Mouse (Mus musculus) neural tube, embryonic 12.5 days (tissue): Measurements from ENCODE around the gene Atat1. TPM values are rescaled to one million over a fixed set of nuclear protein-coding genes. Genes with fewer than 3 reads are reported as not detected.

Experiments used
- ATAC-seq: fragments of 200-750 bp; cut with Nextera tagmentation; 2 replicates; pipeline ENCODE4 v1.8.0; 2017; ENCODE audit warnings: low read depth, mild to moderate bottlenecking, moderate TSS enrichment, moderate library complexity; ENCODE audit not compliant: low FRiP score
- H3K27ac ChIP-seq: fragments of 300-500 bp; sonication (generic); 2 replicates; pipeline ENCODE4 v1.5.1; 2016
- H3K27me3 ChIP-seq: fragments of 300-500 bp; sonication (generic); replicated peaks from 2 replicates; pipeline ENCODE4 v1.6.1; 2016; ENCODE audit warnings: mild to moderate bottlenecking
- H3K36me3 ChIP-seq: fragments of 300-500 bp; sonication (generic); 2 replicates; pipeline ENCODE4 v1.6.1; 2016; ENCODE audit warnings: mild to moderate bottlenecking
- H3K4me1 ChIP-seq: fragments of 300-500 bp; sonication (generic); 2 replicates; pipeline ENCODE4 v1.6.1; 2016
- H3K4me2 ChIP-seq: fragments of 300-500 bp; sonication (generic); replicated peaks from 2 replicates; pipeline ENCODE4 v1.6.1; 2016; ENCODE audit warnings: mild to moderate bottlenecking
- H3K4me3 ChIP-seq: fragments of 300-500 bp; sonication (generic); 2 replicates; pipeline ENCODE4 v1.5.1; 2016
- H3K9ac ChIP-seq: fragments of 300-500 bp; sonication (generic); 2 replicates; pipeline ENCODE4 v1.6.1; 2016; ENCODE audit warnings: mild to moderate bottlenecking
- H3K9me3 ChIP-seq: fragments of 300-500 bp; sonication (generic); 2 replicates; pipeline ENCODE4 v1.6.1; 2016; ENCODE audit warnings: mild to moderate bottlenecking
- WGBS: fragments of 180-500 bp; shearing (Covaris S2); methylation state at CpG from one replicate; pipeline ENCODE4 v1.1.7; 2016; 5-methylcytosine and 5-hydroxymethylcytosine counted together
- polyA plus RNA-seq: library from polyadenylated mRNA; unstranded; fragments of >200 nt; fragmentation: Nextera tagmentation; extraction: Ambion mirVana; gene quantifications from 2 replicates; pipeline ENCODE4 v1.2.1, GENCODE M21; 2016

The Atat1 gene
- polyA plus RNA-seq, 1 experiment from 2014 or later = 304 TPM

DNA sequence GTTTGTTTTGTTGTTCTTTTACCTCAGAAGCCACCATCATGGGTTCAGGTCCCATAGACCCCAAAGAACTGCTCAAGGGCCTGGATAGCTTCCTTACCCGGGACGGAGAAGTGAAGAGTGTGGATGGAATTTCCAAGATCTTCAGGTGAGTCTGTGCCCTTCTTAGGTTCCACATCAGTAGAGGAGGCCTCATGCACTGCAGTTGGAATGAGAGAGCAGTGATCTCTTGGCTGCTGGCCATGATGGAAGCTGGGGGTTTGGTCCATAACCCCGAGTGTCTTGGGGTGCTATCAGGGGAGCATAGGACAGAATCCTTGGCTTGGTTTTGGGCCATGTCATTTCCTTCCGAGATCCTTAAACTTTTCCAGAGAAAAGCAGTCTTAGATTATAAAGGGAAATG, 13.4 kb upstream of the Atat1 start:
- ATAC-seq = no peak
- H3K4me1 ChIP-seq = peaks cover 29% of the 10 kb centered on the region
- WGBS = 95% methylated on average over 4 of the region's 4 CpGs
- no peak overlapping the region for H3K9ac ChIP-seq
- H3K9me3 ChIP-seq = no peaks in the 10 kb centered on the region
- H3K4me3 ChIP-seq = no peak overlapping the region
- H3K27me3 ChIP-seq = no peaks in the 10 kb centered on the region
- H3K4me2 ChIP-seq = no peak overlapping the region
- no peak overlapping the region for H3K27ac ChIP-seq
- H3K36me3 ChIP-seq = peaks cover 53% of the 10 kb centered on the region

DNA sequence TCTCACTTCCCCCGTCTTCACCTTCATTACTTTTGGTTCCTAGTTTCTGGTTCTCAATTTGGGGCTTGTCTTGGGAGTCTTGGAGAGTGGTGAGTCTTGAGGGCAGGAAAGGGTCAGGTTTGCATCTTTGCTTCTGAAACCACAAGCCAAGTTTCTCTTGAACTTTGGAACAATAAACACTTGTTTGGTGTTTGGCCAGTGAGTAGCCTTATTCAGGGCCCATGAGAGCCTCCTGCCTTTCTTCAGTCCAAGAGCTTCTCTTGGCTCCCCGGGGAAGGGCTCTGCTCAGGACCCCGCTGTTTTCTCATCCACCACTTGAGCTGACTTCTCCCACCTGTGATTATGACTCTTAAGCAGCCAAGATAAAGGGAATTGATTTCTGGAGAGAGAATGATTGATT, 12.7 kb upstream of the Atat1 start:
- no peaks in the 10 kb centered on the region for H3K27me3 ChIP-seq
- peaks cover 29% of the 10 kb centered on the region for H3K4me1 ChIP-seq
- no peak overlapping the region for H3K27ac ChIP-seq
- no peak overlapping the region for H3K9ac ChIP-seq
- peaks cover 46% of the 10 kb centered on the region for H3K36me3 ChIP-seq
- WGBS = 87% methylated on average over 3 of the region's 3 CpGs
- H3K4me2 ChIP-seq = no peak overlapping the region
- H3K4me3 ChIP-seq = no peak overlapping the region
- no peaks in the 10 kb centered on the region for H3K9me3 ChIP-seq
- ATAC-seq = no peak

DNA sequence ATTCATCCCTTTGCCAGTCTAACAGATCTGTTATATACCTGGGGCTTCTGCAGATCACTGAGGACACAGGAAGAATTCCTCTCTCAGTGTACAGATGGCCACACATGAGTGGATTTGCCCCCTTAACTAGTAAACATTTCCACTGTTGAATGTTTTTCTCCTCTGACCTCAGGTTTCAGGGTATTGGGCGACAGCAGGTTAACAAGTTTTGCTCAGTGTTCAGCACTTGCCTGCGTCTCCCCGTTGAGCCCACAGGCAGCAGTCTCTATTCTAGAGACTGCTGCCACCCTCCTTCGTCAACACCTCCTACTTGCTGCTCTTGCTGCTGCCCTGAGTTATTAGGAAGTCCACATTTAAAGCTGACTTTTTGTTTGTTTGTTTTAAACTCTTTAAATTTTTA, 11.8 kb upstream of the Atat1 start:
- Histone ChIP-seq H3K27me3 (no peaks in the 10 kb centered on the region), H3K4me2 (no peak overlapping the region), H3K4me1 (peaks cover 29% of the 10 kb centered on the region), H3K9ac (no peak overlapping the region), H3K27ac (no peak overlapping the region), H3K36me3 (peaks cover 39% of the 10 kb centered on the region), H3K4me3 (no peak overlapping the region), H3K9me3 (no peaks in the 10 kb centered on the region)
- ATAC-seq = no peak
- WGBS = 85% methylated on average over 4 of the region's 4 CpGs

DNA sequence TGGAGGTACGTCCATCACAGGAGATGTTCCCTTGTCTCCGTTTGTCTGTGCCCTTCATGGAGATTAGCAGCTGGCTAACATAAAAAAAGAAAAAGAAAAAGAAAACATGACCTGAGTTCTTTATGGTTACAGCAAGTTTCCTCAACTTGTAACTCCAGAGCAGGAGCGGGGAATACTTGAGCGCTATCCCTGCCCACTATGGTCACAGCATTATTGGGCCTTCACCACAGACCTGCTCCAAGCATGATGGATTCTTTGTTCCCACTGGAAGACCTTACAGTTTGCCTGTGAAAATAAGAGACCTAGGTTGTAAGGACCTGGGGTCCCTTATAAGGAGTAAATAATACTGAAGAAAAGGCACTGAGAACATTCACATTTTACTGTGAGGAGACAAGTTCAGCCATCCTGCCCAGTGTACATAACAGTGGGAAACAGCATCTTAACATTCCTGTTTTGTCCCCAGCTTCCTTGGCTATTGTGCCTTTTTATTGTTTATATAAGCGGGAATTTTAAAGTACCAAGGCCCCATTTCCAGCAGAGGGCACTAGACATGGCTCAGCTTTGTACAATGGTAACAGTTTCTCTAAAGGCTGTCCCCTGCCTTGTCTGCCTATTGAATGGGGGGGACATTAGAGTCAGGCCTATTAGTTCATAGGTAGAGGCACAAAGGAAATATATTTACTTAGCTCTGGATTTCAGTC, 11.1 kb upstream of the Atat1 start:
- peaks cover 29% of the 10 kb centered on the region for H3K4me1 ChIP-seq
- 74% methylated on average over 5 of the region's 5 CpGs for whole genome bisulfite sequencing
- no peak overlapping the region for H3K9ac ChIP-seq
- H3K4me3 ChIP-seq = no peak overlapping the region
- H3K4me2 ChIP-seq = peak overlapping the region; percentile 74; the same call in 1 of the 2 replicates
- no peak for ATAC-seq
- H3K27ac ChIP-seq = no peak overlapping the region; the same call in 1 of the 2 replicates
- H3K36me3 ChIP-seq = peaks cover 32% of the 10 kb centered on the region
- no peaks in the 10 kb centered on the region for H3K9me3 ChIP-seq
- no peaks in the 10 kb centered on the region for H3K27me3 ChIP-seq

DNA sequence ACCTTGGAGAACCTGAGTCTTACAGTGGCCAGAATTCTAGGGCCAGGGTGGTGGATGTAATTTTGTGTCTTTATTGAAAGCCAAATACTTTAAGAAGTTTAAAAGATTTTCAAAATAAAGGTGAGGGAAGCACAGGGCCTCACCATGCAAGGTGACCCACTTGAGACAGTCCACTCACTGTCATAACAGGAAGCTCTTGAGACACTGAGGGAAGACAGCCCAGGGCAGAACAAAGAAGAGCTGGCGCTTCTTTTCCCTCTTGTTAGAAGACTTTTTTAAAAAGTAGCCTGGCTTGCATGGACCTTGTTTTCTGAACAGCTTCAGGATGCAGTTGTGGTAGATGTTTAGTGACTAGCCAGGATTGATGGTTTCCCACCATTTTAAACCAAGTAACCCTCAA, 10.5 kb upstream of the Atat1 start:
- no peak for ATAC-seq
- Histone ChIP-seq H3K9ac (peak overlapping the region; percentile 72; the same call in 1 of the 2 replicates), H3K4me3 (no peak overlapping the region), H3K27ac (0 out of 2 replicates have a peak overlapping the region, but pooled peaks have one; percentile 44), H3K9me3 (no peaks in the 10 kb centered on the region), H3K36me3 (peaks cover 27% of the 10 kb centered on the region), H3K4me1 (peaks cover 32% of the 10 kb centered on the region), H3K27me3 (no peaks in the 10 kb centered on the region), H3K4me2 (peak overlapping the region; percentile 74)
- 84% methylated on average over 1 of the region's 1 CpGs for WGBS

DNA sequence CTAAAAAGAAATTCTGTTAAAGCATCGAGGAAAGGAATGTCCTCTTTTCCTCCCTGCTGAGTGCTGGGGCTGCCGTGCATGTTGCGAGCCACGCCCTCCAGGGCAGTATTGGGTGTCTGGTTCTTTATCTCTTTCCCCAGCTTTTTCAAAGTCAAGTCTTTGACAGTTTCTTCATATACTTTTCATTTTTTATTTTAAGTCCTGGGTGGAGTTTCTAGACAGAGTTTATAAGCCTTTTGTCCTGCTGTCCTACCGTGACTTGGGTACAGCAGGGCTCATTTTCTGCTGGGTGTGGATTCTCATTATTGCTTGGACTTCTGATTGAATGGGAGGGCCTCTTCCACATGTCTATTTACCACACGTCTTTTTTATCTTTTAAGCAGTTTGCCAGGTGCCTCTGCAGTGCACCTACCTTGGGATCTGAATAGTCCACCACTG, 10.0 kb upstream of the Atat1 start:
- ATAC-seq = no peak
- 51% methylated on average over 6 of the region's 6 CpGs for WGBS
- Histone ChIP-seq H3K4me1 (peaks cover 34% of the 10 kb centered on the region), H3K9me3 (no peaks in the 10 kb centered on the region), H3K9ac (peak overlapping the region; percentile 72), H3K27me3 (no peaks in the 10 kb centered on the region), H3K4me3 (peak overlapping the region; percentile 71), H3K4me2 (peak overlapping the region; percentile 74), H3K27ac (peak overlapping the region; percentile 44; the same call in 1 of the 2 replicates), H3K36me3 (peaks cover 22% of the 10 kb centered on the region)

DNA sequence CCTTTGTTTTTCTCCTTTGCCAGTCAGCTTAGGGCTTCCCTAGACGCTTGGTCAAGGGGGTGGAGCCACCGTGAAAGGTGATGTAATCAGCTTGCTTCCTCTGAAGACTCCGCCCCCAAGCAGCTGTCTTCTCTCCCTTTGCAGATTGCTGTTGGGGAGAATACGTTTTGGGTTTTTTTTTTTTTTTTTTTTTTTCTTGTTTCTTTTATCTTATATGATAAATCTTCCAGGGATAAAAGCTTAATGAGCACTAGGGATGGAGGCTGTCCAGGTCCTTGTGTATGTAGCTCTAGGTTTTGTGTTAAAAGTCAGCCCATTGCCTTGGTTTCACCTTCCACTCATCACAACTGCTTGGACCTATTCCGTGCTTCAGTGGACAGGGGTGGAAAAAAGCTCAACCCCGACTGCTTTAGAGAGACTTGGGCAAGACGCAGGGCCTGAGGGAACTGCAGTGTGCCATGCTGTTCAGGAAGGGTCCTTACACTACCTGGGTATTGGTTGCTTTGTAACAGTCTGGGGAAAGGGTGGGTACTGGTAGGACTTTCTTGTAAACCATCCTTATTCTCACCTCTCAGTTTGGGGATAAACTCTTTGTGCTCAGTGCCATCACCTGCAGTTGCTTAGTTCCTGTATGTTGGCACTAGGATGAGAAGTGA, 9.3 kb upstream of the Atat1 start:
- Histone ChIP-seq H3K27ac (peak overlapping the region; percentile 96), H3K36me3 (peaks cover 16% of the 10 kb centered on the region), H3K9me3 (no peaks in the 10 kb centered on the region), H3K9ac (peak overlapping the region; percentile 98), H3K4me1 (peaks cover 34% of the 10 kb centered on the region), H3K4me2 (peak overlapping the region; percentile 74), H3K4me3 (peak overlapping the region; percentile 71), H3K27me3 (no peaks in the 10 kb centered on the region)
- peak; percentile 31 for ATAC-seq
- 11% methylated on average over 7 of the region's 7 CpGs for WGBS

DNA sequence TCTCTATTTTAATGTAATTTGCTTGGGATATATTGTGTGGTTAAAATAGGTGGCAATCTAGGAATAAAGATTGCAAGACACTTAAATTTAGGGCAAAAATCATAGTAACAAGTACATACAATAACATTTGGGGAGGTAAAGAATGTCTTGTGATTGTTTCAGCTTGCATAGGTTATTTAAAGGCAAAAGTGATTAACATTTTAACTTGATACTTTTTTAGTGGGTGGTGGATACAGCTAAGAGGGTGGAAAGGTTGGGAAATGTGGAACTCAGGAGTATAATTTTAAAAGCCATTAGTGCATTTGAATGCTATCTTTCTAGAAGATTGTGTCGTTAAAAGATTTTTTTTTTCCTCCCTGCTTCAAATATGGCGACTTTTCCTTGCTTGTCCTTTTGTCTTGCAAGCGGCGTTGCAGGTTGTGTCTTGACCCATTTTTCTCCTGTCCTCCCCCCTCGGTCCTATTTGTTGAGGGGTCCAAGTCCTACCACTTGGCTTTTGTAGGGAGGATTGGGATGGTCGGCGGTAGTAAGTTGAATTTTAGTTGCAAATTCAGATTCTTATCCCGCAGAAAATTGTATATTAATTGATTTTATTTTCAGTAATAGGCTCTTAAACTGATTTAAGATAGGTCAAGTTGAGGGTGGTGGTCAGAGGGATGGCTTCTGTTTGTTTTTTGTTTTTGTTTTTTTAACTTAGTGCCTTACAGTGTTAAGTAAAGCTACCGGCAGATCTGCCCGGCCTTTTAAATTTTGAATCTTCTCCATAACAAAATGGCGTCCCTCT, 8.6 kb upstream of the Atat1 start:
- WGBS = under 1% methylated on average over 11 of the region's 11 CpGs
- Histone ChIP-seq H3K4me1 (peaks cover 34% of the 10 kb centered on the region), H3K36me3 (peaks cover 11% of the 10 kb centered on the region), H3K27ac (peak overlapping the region; percentile 96), H3K9ac (peak overlapping the region; percentile 98), H3K4me3 (peak overlapping the region; percentile 71), H3K9me3 (no peaks in the 10 kb centered on the region), H3K4me2 (peak overlapping the region; percentile 74), H3K27me3 (no peaks in the 10 kb centered on the region)
- no peak for ATAC-seq

DNA sequence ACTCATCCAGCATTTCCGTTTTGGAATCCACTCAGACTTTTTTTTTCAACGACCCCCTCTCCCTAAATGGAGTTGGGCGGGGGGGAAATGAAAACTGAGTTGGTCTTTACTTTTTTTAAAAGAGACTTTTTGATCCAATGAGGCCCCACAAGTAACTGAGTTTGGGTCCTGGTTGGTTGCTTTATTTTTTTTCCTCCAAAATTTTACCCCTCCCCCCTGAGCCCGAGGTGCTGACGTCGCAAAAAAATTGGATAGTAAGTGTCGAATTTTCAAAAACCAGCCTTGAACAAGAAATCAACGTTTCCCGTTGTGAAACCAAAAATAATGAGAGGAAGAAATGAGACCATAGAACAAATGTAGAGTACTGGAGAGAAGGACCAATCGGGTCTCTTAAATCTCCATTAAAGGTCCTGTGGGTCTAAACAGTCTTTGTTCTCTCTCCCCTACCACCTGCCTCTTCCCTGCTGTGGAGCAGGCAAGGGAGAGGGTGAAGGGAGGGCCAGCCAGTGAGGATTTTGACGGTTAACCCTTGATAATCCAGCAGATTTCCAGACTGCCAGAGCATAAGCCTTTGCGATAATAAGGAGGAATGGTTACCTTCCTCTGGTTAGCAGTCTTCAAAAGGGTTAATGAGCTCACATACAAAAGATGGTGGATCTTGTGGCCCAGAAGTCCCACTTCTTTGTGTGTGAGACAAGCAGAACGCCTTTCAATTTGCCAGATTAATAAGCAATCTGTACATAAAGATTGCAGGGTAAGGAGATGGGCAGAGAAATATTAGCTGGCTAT, 7.8 kb upstream of the Atat1 start:
- no peaks in the 10 kb centered on the region for H3K27me3 ChIP-seq
- H3K4me1 ChIP-seq = peaks cover 34% of the 10 kb centered on the region
- peak overlapping the region; percentile 98 for H3K9ac ChIP-seq
- H3K36me3 ChIP-seq = peaks cover 4% of the 10 kb centered on the region; the same call in 1 of the 2 replicates
- H3K4me2 ChIP-seq = peak overlapping the region; percentile 74
- ATAC-seq = peak; percentile 26; the same call in 1 of the 2 replicates
- under 1% methylated on average over 13 of the region's 13 CpGs for WGBS
- H3K9me3 ChIP-seq = no peaks in the 10 kb centered on the region
- peak overlapping the region; percentile 71 for H3K4me3 ChIP-seq
- H3K27ac ChIP-seq = peak overlapping the region; percentile 96

DNA sequence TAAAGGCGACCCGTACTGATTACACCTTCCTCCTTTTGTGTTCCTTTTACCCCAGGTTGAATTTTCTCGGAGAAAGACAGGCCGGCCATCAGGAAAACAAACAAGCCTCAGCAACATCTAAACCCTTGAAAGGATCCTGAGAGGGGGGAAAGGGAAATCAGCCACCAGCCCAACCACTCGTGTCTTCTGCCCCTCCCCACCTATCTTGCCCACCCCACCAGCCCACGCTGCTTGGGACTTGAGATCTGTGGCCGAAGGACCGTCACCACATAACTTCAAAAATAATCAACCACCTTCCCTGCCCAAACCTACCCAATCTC, 7.2 kb upstream of the Atat1 start:
- 0% methylated on average over 8 of the region's 8 CpGs for WGBS
- no peaks in the 10 kb centered on the region for H3K27me3 ChIP-seq
- H3K4me1 ChIP-seq = peaks cover 29% of the 10 kb centered on the region
- H3K4me3 ChIP-seq = peak overlapping the region; percentile 71
- H3K9ac ChIP-seq = peak overlapping the region; percentile 98
- H3K9me3 ChIP-seq = no peaks in the 10 kb centered on the region
- H3K4me2 ChIP-seq = peak overlapping the region; percentile 74
- ATAC-seq = no peak
- peak overlapping the region; percentile 96 for H3K27ac ChIP-seq
- H3K36me3 ChIP-seq = peaks cover 8% of the 10 kb centered on the region; the same call in 1 of the 2 replicates

DNA sequence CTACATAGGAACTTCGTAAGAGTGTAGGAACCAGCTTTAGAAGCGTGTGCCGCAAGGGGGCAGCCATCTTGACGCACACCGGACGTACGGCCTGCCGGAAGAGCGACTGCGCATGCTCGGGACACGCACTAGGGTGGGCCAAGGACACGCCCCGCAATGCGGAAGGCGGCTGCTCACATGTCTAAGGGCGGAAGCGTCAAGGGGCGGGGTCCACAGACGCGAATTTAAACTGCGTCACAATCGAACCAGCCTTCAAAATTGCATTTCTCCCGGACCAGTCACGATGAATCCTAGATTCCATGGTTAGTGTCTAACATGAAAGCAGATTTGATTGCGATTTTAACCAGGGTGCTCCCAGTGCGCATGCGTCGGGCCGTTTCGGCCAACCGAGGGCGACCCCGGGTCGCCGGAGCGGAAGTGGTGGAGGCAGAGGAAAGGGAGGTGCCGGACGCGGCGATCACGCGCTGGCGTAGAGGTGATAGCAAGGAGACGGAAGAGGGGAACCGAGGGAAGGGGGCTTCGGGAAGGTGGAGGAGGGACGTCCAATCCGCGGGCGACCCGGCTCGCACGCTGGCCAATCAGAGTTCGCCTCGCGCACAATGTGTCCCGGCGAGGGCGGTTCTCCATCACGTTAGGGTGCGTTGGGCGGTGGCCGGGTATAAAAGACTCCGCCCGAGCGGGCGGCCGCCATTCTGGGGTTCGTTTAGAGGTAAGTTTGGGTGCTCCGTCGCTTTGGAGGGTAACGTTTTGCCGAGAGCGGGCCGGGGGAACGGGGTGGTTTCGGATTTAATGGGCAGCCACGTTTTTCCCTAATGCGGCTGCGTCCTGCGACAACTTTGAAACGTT, 6.6 kb upstream of the Atat1 start, which contains the start of the genes Mrps18b and Ppp1r10:
TSS of gene Mrps18b (minus strand) at position 93 of the 846 bp plus-strand sequence.
TSS of gene Ppp1r10 (plus strand) at position 138 of the 846 bp plus-strand sequence.
- peaks cover 8% of the 10 kb centered on the region; the same call in 1 of the 2 replicates for H3K36me3 ChIP-seq
- WGBS = under 1% methylated on average over 83 of the region's 83 CpGs
- peak; percentile 93 for ATAC-seq

More for the DNA sequence above, 6.6 kb upstream of the Atat1 start, which contains the start of the genes Mrps18b and Ppp1r10:
- peak within 1 kb of the TSS; percentile 98 for H3K9ac ChIP-seq
- H3K27ac ChIP-seq = peak within 1 kb of the TSS; percentile 96
- H3K4me2 ChIP-seq = peak within 1 kb of the TSS; percentile 74
- no peaks in the 10 kb centered on the region for H3K27me3 ChIP-seq
- H3K9me3 ChIP-seq = no peaks in the 10 kb centered on the region
- H3K4me1 ChIP-seq = peaks cover 25% of the 10 kb centered on the region
- H3K4me3 ChIP-seq = peak within 1 kb of the TSS; percentile 71
